ENCODE assay signal across 12 mouse cellular contexts in the genomic region with DNA sequence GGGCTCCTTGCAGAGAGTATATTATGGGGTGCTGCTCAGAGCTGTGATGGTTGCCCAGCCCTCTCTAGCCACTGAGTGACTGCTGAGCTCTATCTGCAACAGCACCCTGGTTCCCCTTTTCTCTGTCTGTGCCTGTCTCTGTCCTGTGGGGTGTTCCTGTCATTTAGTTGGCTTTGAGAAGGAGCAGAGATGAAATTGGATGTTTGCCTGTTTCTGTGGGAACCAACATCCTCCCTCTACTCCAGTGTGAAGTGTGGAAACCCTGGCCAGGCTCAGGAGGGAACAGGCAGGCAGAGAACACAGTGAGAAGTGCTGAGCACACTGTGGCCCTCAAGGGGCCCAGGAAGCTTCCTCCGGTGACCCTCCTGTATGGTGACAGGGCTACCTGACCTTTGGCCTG. TPM values are rescaled to one million over a fixed set of nuclear protein-coding genes. Genes with fewer than 3 reads are reported as not detected.
A peak's percentile ranks its signal among the peaks of the same experiment; 100 is the strongest.
DNase-seq lines count a peak whose midpoint lies in the region; ATAC-seq and TF ChIP-seq lines count a peak whose summit lies in the region.
"Had no signal": no experiment of that assay in that cellular context is flagged by ENCODE, and none has a peak within 500 bp of the region (broad histone marks: within the 10 kb centered on the region; RNA-seq: fewer than 3 reads in every experiment).

No protein-coding gene starts in this region.

- H3K36me3 ChIP-seq in heart, embryonic 15.5 days = no peaks in the 10 kb centered on the region
- no peaks in the 10 kb centered on the region for H3K36me3 ChIP-seq in midbrain, embryonic 16.5 days (ENCODE audit: control insufficient read depth, insufficient read depth, low read length)
- no peaks in the 10 kb centered on the region for H3K36me3 ChIP-seq in midbrain, embryonic 10.5 days
- H3K36me3 ChIP-seq in intestine, postnatal 0 days (ENCODE audit: control insufficient read depth, insufficient read depth) = no peaks in the 10 kb centered on the region
- no peaks in the 10 kb centered on the region for H3K36me3 ChIP-seq in stomach, embryonic 16.5 days (ENCODE audit: control insufficient read depth, insufficient read depth, low read length)
- H3K36me3 ChIP-seq: embryonic facial prominence, embryonic 10.5 days; liver, embryonic 12.5 days had no signal

- no peak overlapping the region for H3K9ac ChIP-seq in heart, embryonic 15.5 days
- H3K9ac ChIP-seq in midbrain, embryonic 16.5 days (ENCODE audit: low read depth, low read length) = no peak overlapping the region
- no peak overlapping the region; the same call in 1 of the 2 replicates for H3K9ac ChIP-seq in intestine, postnatal 0 days (ENCODE audit: low read depth, low read length)
- H3K9ac ChIP-seq in stomach, embryonic 16.5 days (ENCODE audit: low read length) = peak overlapping the region; percentile 44; the same call in 1 of the 2 replicates
- H3K9ac ChIP-seq: liver, embryonic 12.5 days had no signal

- H3K9me3 ChIP-seq in heart, embryonic 15.5 days (replicated peaks) = no peaks in the 10 kb centered on the region
- H3K9me3 ChIP-seq in midbrain, embryonic 16.5 days (replicated peaks; ENCODE audit: control insufficient read depth, low read length, poor library complexity, severe bottlenecking) = no peaks in the 10 kb centered on the region
- no peaks in the 10 kb centered on the region for H3K9me3 ChIP-seq in midbrain, embryonic 10.5 days (replicated peaks)
- no peaks in the 10 kb centered on the region for H3K9me3 ChIP-seq in intestine, postnatal 0 days (ENCODE audit: control insufficient read depth)
- H3K9me3 ChIP-seq in stomach, embryonic 16.5 days (replicated peaks; ENCODE audit: control insufficient read depth, low read length) = no peaks in the 10 kb centered on the region
- H3K9me3 ChIP-seq: embryonic facial prominence, embryonic 10.5 days; liver, embryonic 12.5 days had no signal

- 59% methylated on average over 1 of the region's 1 CpGs for WGBS in heart, embryonic 15.5 days
- WGBS in midbrain, embryonic 16.5 days = 88% methylated on average over 1 of the region's 1 CpGs
- WGBS in midbrain, embryonic 10.5 days = 81% methylated on average over 1 of the region's 1 CpGs
- WGBS in intestine, postnatal 0 days = 56% methylated on average over 1 of the region's 1 CpGs
- WGBS in stomach, embryonic 16.5 days = 70% methylated on average over 1 of the region's 1 CpGs

- intact Hi-C loops in heart, postnatal 10 days (cut with DNase I) = no loop called here

- no peak for DNase-seq in heart, postnatal 10 days
- DNase-seq in midbrain, embryonic 10.5 days (ENCODE audit: low spot score) = no peak
- no peak for DNase-seq in adrenal gland, adult 8-10 months
- DNase-seq in urinary bladder, postnatal 4 days (ENCODE audit: low spot score in 2 of 2) = no peak
- DNase-seq: heart, postnatal 4 days; spleen, adult 18-20 months had no signal

- no peak for ATAC-seq in heart, embryonic 15.5 days (replicated peaks; ENCODE audit: insufficient number of reproducible peaks, insufficient read depth, low FRiP score, low read depth)
- no peak for ATAC-seq in midbrain, embryonic 16.5 days
- ATAC-seq in intestine, postnatal 0 days = peak; percentile 31; the same call in 1 of the 2 replicates
- peak; percentile 37; the same call in 1 of the 2 replicates for ATAC-seq in stomach, embryonic 16.5 days (ENCODE audit: insufficient read depth, low FRiP score)
- ATAC-seq: liver, embryonic 12.5 days had no signal

- TF ChIP-seq CTCF in intestine, postnatal 0 days (IDR thresholded peaks at IDR 0.05; ENCODE audit: low read depth) = no peak

- no peak overlapping the region for H3K4me3 ChIP-seq in heart, embryonic 15.5 days
- H3K4me3 ChIP-seq in midbrain, embryonic 16.5 days (ENCODE audit: low read depth, low read length) = no peak overlapping the region
- H3K4me3 ChIP-seq in midbrain, embryonic 10.5 days = no peak overlapping the region
- no peak overlapping the region for H3K4me3 ChIP-seq in intestine, postnatal 0 days (ENCODE audit: low read depth, low read length)
- no peak overlapping the region for H3K4me3 ChIP-seq in stomach, embryonic 16.5 days (replicated peaks; ENCODE audit: low read length)
- H3K4me3 ChIP-seq: embryonic facial prominence, embryonic 10.5 days; liver, embryonic 12.5 days had no signal

- no peaks in the 10 kb centered on the region for H3K27me3 ChIP-seq in heart, embryonic 15.5 days
- no peaks in the 10 kb centered on the region for H3K27me3 ChIP-seq in midbrain, embryonic 16.5 days (ENCODE audit: control insufficient read depth, insufficient read depth, low read depth, low read length)
- no peaks in the 10 kb centered on the region for H3K27me3 ChIP-seq in midbrain, embryonic 10.5 days (ENCODE audit: low read depth, poor library complexity, severe bottlenecking)
- H3K27me3 ChIP-seq in intestine, postnatal 0 days (replicated peaks; ENCODE audit: control insufficient read depth, insufficient read depth, low read length) = no peaks in the 10 kb centered on the region
- no peaks in the 10 kb centered on the region for H3K27me3 ChIP-seq in stomach, embryonic 16.5 days (ENCODE audit: control insufficient read depth, insufficient read depth, low read length)

- 0 out of 2 replicates have a peak overlapping the region, but pooled peaks have one; percentile 3 for H3K27ac ChIP-seq in heart, embryonic 15.5 days
- peak overlapping the region; percentile 46 for H3K27ac ChIP-seq in midbrain, embryonic 16.5 days (ENCODE audit: low read length)
- no peak overlapping the region for H3K27ac ChIP-seq in midbrain, embryonic 10.5 days (replicated peaks)
- H3K27ac ChIP-seq in intestine, postnatal 0 days (ENCODE audit: low read depth, low read length) = no peak overlapping the region
- H3K27ac ChIP-seq in stomach, embryonic 16.5 days (ENCODE audit: low read length) = no peak overlapping the region
- H3K27ac ChIP-seq: embryonic facial prominence, embryonic 10.5 days; liver, embryonic 12.5 days had no signal

- peaks cover 16% of the 10 kb centered on the region for H3K4me1 ChIP-seq in heart, embryonic 15.5 days (replicated peaks)
- H3K4me1 ChIP-seq in midbrain, embryonic 16.5 days (ENCODE audit: control insufficient read depth, insufficient read depth, low read length) = peaks cover 24% of the 10 kb centered on the region
- peaks cover 36% of the 10 kb centered on the region for H3K4me1 ChIP-seq in midbrain, embryonic 10.5 days
- H3K4me1 ChIP-seq in intestine, postnatal 0 days (replicated peaks; ENCODE audit: control insufficient read depth, insufficient read depth, low read length) = no peaks in the 10 kb centered on the region; the same call in 1 of the 2 replicates
- H3K4me1 ChIP-seq in stomach, embryonic 16.5 days (ENCODE audit: control insufficient read depth, insufficient read depth, low read length) = peaks cover 10% of the 10 kb centered on the region

- no peak overlapping the region for H3K4me2 ChIP-seq in heart, embryonic 15.5 days
- H3K4me2 ChIP-seq in midbrain, embryonic 16.5 days (ENCODE audit: low read length) = no peak overlapping the region
- H3K4me2 ChIP-seq in intestine, postnatal 0 days (replicated peaks; ENCODE audit: low read depth) = no peak overlapping the region
- no peak overlapping the region for H3K4me2 ChIP-seq in stomach, embryonic 16.5 days (ENCODE audit: low read depth, low read length)
- H3K4me2 ChIP-seq: liver, embryonic 12.5 days had no signal

RNA-seq across cellular contexts. Expression of a gene that starts 40.8 kb away (rescaled TPM):
- 16.4 and 22.5 TPM in 2 replicates for polyA plus RNA-seq in heart, embryonic 15.5 days (2015; fragmentation: Nextera tagmentation; extraction: Ambion mirVana)
- 10 to 100 TPM; 33.6 to 45.9 TPM for total RNA-seq in heart, postnatal 10 days (2021)
- 16.7 and 20.9 TPM in 2 replicates for polyA plus RNA-seq in midbrain, embryonic 16.5 days (2015; fragmentation: Nextera tagmentation; extraction: Ambion mirVana)
- 9.2 TPM in 2 replicates for polyA plus RNA-seq in midbrain, embryonic 10.5 days (2016; fragmentation: Nextera tagmentation; extraction: Ambion mirVana)
- 2.9 and 3.8 TPM in 2 replicates for polyA plus RNA-seq in intestine, postnatal 0 days (2015; fragmentation: Nextera tagmentation; extraction: Ambion mirVana)
- 18.4 and 20.2 TPM in 2 replicates for polyA plus RNA-seq in stomach, embryonic 16.5 days (2015; fragmentation: Nextera tagmentation; extraction: Ambion mirVana)
- 100 to 1,000 TPM in 1 of 4 experiments, 10 to 100 TPM in 2, 1 to 10 TPM in 1; 8.6 to 127 (median 15.7) TPM for total RNA-seq in adrenal gland, adult 8-10 months (2022)

Comparison
In these comparisons a context has a peak if more than half of its experiments do, and no peak if none do; other contexts are left out.
1. H3K27ac ChIP-seq: peak in heart, embryonic 15.5 days (single experiment) and midbrain, embryonic 16.5 days (single experiment); none in midbrain, embryonic 10.5 days (single experiment), intestine, postnatal 0 days (single experiment) and stomach, embryonic 16.5 days (single experiment).
2. ATAC-seq: peak in intestine, postnatal 0 days (single experiment) and stomach, embryonic 16.5 days (single experiment); none in heart, embryonic 15.5 days (single experiment) and midbrain, embryonic 16.5 days (single experiment).